Mouse (Mus musculus): ENCODE results near the gene B3gntl1.

DNA sequence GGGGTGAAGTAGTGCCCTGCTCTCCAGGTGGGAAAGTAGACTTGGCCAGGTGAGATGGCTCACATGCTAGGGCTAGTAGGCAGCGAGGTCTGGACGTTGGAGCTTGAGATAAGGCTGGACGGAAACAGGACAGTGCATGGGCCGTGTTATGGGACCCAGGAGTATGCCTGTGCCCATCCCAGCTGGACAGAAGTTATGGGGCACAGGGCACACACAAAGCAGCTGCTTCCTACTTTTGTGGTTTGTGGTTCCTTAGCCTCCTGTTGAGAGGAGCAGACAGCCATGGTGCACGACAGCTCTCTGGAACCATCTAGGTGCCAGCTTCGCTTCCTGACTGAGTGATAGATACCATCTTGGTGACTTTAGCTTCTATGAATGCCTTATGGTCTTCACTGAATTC lies 67.3 kb downstream of the B3gntl1 start:
- TF ChIP-seq CTCF (IDR thresholded peaks at IDR 0.05; ENCODE audit: low read depth) (no peak), EP300 (IDR thresholded peaks at IDR 0.05; ENCODE audit: low read depth) (no peak)

Measured in liver, postnatal 0 days (tissue).